Mouse (Mus musculus): Measurements from ENCODE around the gene Ube2r2.

Gene Ube2r2

GRCm38 (mm10) chr4:41135711-41136453, at the start of gene Ube2r2:
Ube2r2 (plus strand) TSS chr4:41135743.
- peak; percentile 79 for DNase-seq

- no peak for DNase-seq
Observed at GRCm38 (mm10) chr4:41086947-41087346, 48.6 kb upstream of the Ube2r2 start.

- DNase-seq, result no peak
Observed at GRCm38 (mm10) chr4:41087459-41088298, 47.9 kb upstream of the Ube2r2 start.

GRCm38 (mm10) chr4:41089189-41089588, 46.4 kb upstream of the Ube2r2 start:
- DNase-seq, result no peak

- no peak for DNase-seq
Observed at GRCm38 (mm10) chr4:41089705-41090104, 45.8 kb upstream of the Ube2r2 start.

- no peak for DNase-seq
Observed at GRCm38 (mm10) chr4:41091391-41091790, 44.2 kb upstream of the Ube2r2 start.

GRCm38 (mm10) chr4:41092958-41093357, 42.6 kb upstream of the Ube2r2 start:
- DNase-seq, result no peak

GRCm38 (mm10) chr4:41094361-41094760, 41.2 kb upstream of the Ube2r2 start:
- DNase-seq, result no peak

- DNase-seq, result no peak
Observed at GRCm38 (mm10) chr4:41096169-41096568, 39.4 kb upstream of the Ube2r2 start.

GRCm38 (mm10) chr4:41096794-41097193, 38.7 kb upstream of the Ube2r2 start:
- DNase-seq, result no peak

- no peak for DNase-seq
Observed at GRCm38 (mm10) chr4:41097381-41097780, 38.2 kb upstream of the Ube2r2 start.

GRCm38 (mm10) chr4:41097871-41098576, 37.5 kb upstream of the Ube2r2 start, which contains the start of gene Aqp3:
Aqp3 (minus strand) TSS chr4:41098183.
- DNase-seq, result no peak

GRCm38 (mm10) chr4:41098577-41098951, 37.0 kb upstream of the Ube2r2 start:
- DNase-seq, result no peak

GRCm38 (mm10) chr4:41100986-41101385, 34.6 kb upstream of the Ube2r2 start:
- DNase-seq, result no peak

GRCm38 (mm10) chr4:41102901-41103300, 32.6 kb upstream of the Ube2r2 start:
- no peak for DNase-seq

- peak; percentile 62 for DNase-seq
Observed at GRCm38 (mm10) chr4:41107440-41107839, 28.1 kb upstream of the Ube2r2 start.

- DNase-seq, result no peak
Observed at GRCm38 (mm10) chr4:41108717-41109425, 26.7 kb upstream of the Ube2r2 start.

GRCm38 (mm10) chr4:41114358-41115070, 21.0 kb upstream of the Ube2r2 start:
- DNase-seq, result no peak

GRCm38 (mm10) chr4:41115074-41115473, 20.5 kb upstream of the Ube2r2 start:
- DNase-seq, result no peak

- DNase-seq, result no peak
Observed at GRCm38 (mm10) chr4:41115793-41116192, 19.8 kb upstream of the Ube2r2 start.

GRCm38 (mm10) chr4:41116817-41117216, 18.7 kb upstream of the Ube2r2 start:
- no peak for DNase-seq

GRCm38 (mm10) chr4:41118706-41119292, 16.7 kb upstream of the Ube2r2 start:
- no peak for DNase-seq
